Mouse (Mus musculus) hindbrain, embryonic 14.5 days (tissue): ENCODE data around the gene Cblb. TPM values are rescaled to one million over a fixed set of nuclear protein-coding genes. Genes with fewer than 3 reads are reported as not detected.

Experiments used
- ATAC-seq: fragments of 200-750 bp; cut with Nextera tagmentation; 2 replicates; pipeline ENCODE4 v1.8.0; 2017; ENCODE audit warnings: moderate number of reproducible peaks, mild to moderate bottlenecking, moderate TSS enrichment, moderate library complexity; ENCODE audit not compliant: low FRiP score
- DNase-seq: peaks from one replicate; pipeline ENCODE4 v3.0.0-alpha.2; 2015; ENCODE audit warnings: low spot score
- H3K27ac ChIP-seq: fragments of 300-500 bp; sonication (generic); 2 replicates; pipeline ENCODE4 v1.5.1; 2014; ENCODE audit warnings: mild to moderate bottlenecking, moderate library complexity
- H3K27me3 ChIP-seq: fragments of 300-500 bp; sonication (generic); 2 replicates; pipeline ENCODE4 v1.6.1; 2014; ENCODE audit warnings: mild to moderate bottlenecking, low read length, mixed read lengths; ENCODE audit not compliant: control insufficient read depth, insufficient read depth
- H3K36me3 ChIP-seq: fragments of 300-500 bp; sonication (generic); replicated peaks from 2 replicates; pipeline ENCODE4 v1.6.1; 2014; ENCODE audit not compliant: control insufficient read depth, insufficient read depth
- H3K4me1 ChIP-seq: fragments of 300-500 bp; sonication (generic); replicated peaks from 2 replicates; pipeline ENCODE4 v1.6.1; 2014; ENCODE audit warnings: antibody characterized with exemption, low read length, mixed read lengths; ENCODE audit not compliant: control insufficient read depth, insufficient read depth
- H3K4me2 ChIP-seq: fragments of 300-500 bp; sonication (generic); replicated peaks from 2 replicates; pipeline ENCODE4 v1.6.1; 2014; ENCODE audit warnings: mild to moderate bottlenecking, moderate library complexity
- H3K4me3 ChIP-seq: fragments of 300-500 bp; sonication (generic); replicated peaks from 2 replicates; pipeline ENCODE4 v1.5.1; 2014; ENCODE audit warnings: mild to moderate bottlenecking, low read length
- H3K9ac ChIP-seq: fragments of 300-500 bp; sonication (generic); 2 replicates; pipeline ENCODE4 v1.6.1; 2014
- H3K9me3 ChIP-seq: fragments of 300-500 bp; sonication (generic); 2 replicates; pipeline ENCODE4 v1.6.1; 2016; ENCODE audit warnings: low read length; ENCODE audit not compliant: control insufficient read depth
- WGBS: fragments of 180-500 bp; shearing (Covaris S2); extraction: QIAGEN DNeasy Blood & Tissue Kit; methylation state at CpG from one replicate; pipeline ENCODE4 v1.1.7; 2014; 5-methylcytosine and 5-hydroxymethylcytosine counted together
- polyA plus RNA-seq: library from polyadenylated mRNA; unstranded; fragments of >200 nt; fragmentation: Nextera tagmentation; extraction: Ambion mirVana; gene quantifications from 2 replicates; pipeline ENCODE4 v1.2.1, GENCODE M21; 2014

The Cblb gene
- 15.6 and 16.8 TPM in 2 replicates for polyA plus RNA-seq

DNA sequence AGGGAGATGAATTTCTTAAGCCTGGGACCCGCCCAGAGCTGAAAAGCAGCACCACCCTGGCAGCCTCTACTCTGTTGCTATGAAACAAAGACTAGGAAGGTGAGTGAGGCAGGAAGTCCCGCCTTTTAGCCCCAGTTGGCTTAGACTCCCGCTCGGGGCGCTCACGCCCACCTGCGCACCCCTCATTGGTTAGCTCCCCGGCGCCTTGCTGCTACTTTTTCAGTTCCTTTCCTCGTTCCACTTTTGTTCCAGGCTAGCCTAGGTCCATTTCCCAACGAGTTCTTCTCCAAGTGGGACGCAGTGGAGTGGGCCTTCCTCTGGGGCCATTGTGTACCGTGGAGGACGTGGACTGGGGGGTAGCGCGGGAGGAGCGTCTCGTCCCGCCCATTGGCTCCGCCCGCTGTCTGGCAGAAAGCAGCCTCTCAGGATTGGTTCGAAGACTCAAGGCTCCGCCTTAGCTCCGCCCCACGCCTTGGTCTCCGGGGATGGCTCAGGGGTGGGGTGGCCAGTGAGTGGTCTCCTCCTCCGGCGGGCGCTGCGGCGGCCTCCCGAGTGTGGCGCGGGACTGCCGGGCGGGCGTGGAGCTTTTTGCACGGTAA, at the start of gene Cblb:
TSS of gene Cblb (plus strand) at position 135 of the 599 bp plus-strand sequence.
- peak; percentile 99 for ATAC-seq
- DNase-seq, result peak; percentile 98
- H3K4me3 ChIP-seq, result peak within 1 kb of the TSS; percentile 98
- H3K27me3 ChIP-seq, result no peaks in the 10 kb centered on the region
- H3K9me3 ChIP-seq, result no peaks in the 10 kb centered on the region
- peak within 1 kb of the TSS; percentile 68 for H3K4me2 ChIP-seq
- peak within 1 kb of the TSS; percentile 96 for H3K9ac ChIP-seq
- H3K4me1 ChIP-seq, result peaks cover 30% of the 10 kb centered on the region
- H3K27ac ChIP-seq, result peak within 1 kb of the TSS; percentile 95
- WGBS, result under 1% methylated on average over 38 of the region's 38 CpGs
- H3K36me3 ChIP-seq, result 0 out of 2 replicates have a peak, but pooled peaks cover 12% of the 10 kb centered on the region

DNA sequence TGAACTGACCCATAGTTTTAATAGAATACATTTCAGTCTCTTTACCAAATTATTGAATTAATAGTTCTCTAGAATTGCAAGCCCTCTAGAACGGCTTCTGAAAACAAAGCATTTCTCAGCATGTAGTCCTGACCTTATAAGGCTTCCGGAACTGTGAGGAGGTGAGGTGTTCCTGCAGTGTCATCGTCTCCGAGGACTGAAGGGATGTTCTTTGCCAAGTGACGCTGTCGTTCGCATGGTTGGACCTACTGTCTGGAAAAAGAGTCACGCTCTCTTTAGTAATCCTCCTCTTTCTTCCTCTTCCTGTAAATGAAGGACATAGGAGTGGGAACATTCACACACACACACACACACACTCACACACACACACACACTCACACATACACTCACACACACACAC, 45.6 kb upstream of the Cblb start:
- Histone ChIP-seq H3K9ac (no peak overlapping the region), H3K4me3 (no peak overlapping the region), H3K9me3 (no peaks in the 10 kb centered on the region), H3K4me2 (no peak overlapping the region), H3K36me3 (no peaks in the 10 kb centered on the region), H3K27me3 (no peaks in the 10 kb centered on the region), H3K27ac (no peak overlapping the region), H3K4me1 (no peaks in the 10 kb centered on the region)
- DNase-seq (no peak), ATAC-seq (no peak)
- 51% methylated on average over 8 of the region's 8 CpGs for WGBS

DNA sequence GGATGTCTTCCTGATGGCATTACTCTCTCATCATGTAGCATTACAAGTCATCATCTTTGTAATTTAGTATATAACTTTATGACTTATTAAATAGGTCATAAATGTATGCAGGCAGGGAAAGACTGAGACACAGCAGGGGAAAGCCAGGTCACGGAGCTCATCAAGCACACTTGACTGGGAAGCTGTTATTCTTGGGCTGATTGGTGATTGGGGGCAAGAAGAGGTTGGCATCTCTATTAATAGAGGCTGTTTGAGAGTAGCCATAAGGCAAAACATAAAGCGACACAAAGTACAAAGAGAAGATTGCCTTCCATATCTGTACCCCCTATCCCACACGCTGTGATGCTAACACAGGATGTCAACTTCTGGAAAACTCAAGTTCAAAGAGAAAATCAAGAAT, 44.8 kb upstream of the Cblb start:
- Histone ChIP-seq H3K27me3 (no peaks in the 10 kb centered on the region), H3K4me3 (no peak overlapping the region), H3K27ac (no peak overlapping the region), H3K36me3 (no peaks in the 10 kb centered on the region), H3K4me1 (no peaks in the 10 kb centered on the region), H3K4me2 (no peak overlapping the region), H3K9ac (no peak overlapping the region), H3K9me3 (no peaks in the 10 kb centered on the region)
- ATAC-seq (no peak), DNase-seq (no peak)
- 71% methylated on average over 3 of the region's 3 CpGs for WGBS

DNA sequence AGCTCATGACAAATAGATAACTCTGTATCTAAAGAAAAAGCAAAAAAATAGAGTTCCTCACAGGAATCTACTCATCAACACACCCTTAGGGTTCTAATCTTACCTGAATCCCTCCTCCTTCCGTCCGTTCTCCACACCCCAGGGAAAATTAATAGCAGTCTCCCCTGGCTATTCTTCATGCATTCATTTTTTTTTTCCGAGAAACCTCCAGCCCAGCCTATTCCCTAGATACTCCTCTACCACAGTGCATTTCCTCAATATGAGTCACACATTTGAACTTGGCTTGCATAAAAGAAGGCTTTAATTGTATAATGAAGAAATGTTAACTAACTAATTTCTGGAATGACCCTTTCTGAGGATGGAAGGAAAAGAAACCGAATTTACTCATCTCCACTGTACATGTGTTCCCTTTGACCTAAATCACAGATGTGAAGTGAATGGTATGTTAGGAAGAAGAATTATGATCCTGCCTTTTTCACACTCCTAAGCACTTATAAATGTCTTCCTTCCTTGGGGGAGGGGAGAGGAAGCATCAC, 43.9 kb upstream of the Cblb start:
- ATAC-seq, result no peak
- no peak overlapping the region for H3K4me2 ChIP-seq
- H3K27me3 ChIP-seq, result no peaks in the 10 kb centered on the region
- no peak for DNase-seq
- no peaks in the 10 kb centered on the region for H3K4me1 ChIP-seq
- H3K9me3 ChIP-seq, result no peaks in the 10 kb centered on the region
- 59% methylated on average over 4 of the region's 4 CpGs for WGBS
- H3K4me3 ChIP-seq, result no peak overlapping the region
- H3K36me3 ChIP-seq, result no peaks in the 10 kb centered on the region
- H3K9ac ChIP-seq, result no peak overlapping the region
- no peak overlapping the region for H3K27ac ChIP-seq

DNA sequence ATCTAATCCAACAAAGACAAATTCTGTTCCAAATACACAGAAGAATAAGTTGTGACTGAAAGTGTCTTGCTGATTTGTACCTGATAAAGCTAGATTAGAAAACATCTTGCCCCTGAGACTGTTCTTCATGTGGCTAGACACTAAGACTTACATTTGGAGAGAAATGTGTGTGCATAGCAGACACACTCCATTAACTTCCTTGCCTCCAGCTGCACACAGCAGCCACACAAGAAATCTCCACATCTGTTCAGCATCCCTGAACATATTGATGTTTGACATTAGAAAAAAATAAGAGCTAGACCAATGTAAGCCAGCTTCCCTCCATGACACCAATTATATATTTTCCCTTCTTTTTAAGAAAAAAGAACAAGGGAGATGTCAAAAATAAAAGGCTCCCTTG, 43.0 kb upstream of the Cblb start:
- no peak overlapping the region for H3K4me3 ChIP-seq
- no peaks in the 10 kb centered on the region for H3K9me3 ChIP-seq
- H3K36me3 ChIP-seq, result no peaks in the 10 kb centered on the region
- H3K9ac ChIP-seq, result no peak overlapping the region
- H3K4me1 ChIP-seq, result no peaks in the 10 kb centered on the region
- H3K4me2 ChIP-seq, result no peak overlapping the region
- H3K27me3 ChIP-seq, result no peaks in the 10 kb centered on the region
- no peak for ATAC-seq
- no peak overlapping the region for H3K27ac ChIP-seq
- no peak for DNase-seq

DNA sequence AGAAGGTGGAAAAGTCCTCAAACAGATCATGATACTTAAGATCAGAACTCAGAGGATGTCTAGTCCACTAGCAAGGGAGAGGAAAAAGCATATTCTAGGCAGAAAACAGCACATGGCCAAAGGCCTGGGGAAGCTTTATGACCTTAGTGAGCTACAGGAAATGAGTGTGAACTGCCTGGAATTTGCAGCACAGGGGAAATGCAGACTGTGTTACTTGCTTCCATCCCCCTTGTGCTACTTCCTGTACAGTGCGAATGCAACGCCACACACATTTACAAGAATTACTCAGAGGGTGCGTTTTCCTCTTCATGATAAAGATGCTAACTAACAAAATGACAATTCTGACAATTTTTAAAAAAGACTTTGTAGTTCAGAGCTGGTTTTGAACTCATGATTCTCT, 41.8 kb upstream of the Cblb start:
- Histone ChIP-seq H3K9ac (no peak overlapping the region), H3K4me2 (no peak overlapping the region), H3K27ac (no peak overlapping the region), H3K27me3 (no peaks in the 10 kb centered on the region), H3K4me3 (no peak overlapping the region), H3K4me1 (no peaks in the 10 kb centered on the region), H3K36me3 (no peaks in the 10 kb centered on the region), H3K9me3 (no peaks in the 10 kb centered on the region)
- DNase-seq (no peak), ATAC-seq (no peak)
- 81% methylated on average over 3 of the region's 3 CpGs for WGBS

DNA sequence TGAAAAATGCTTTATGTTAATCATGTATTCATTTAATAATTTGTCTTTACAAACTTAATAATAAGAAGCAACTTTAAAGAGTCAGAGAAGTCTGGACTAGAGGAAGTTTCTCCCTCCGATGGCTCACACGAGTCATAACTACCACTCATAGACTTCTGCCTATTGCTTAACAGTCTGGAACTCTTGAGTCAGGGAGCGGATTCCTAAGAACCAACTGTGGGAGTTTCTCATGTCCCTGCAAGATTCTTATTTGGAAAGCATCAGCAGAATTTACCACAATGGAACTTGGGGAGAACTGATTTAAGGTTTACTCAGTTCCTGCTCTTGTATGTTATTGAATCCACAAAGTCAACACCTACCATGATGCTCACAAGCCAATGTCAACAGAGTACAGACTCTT, 31.0 kb upstream of the Cblb start:
- no peak for DNase-seq
- no peak overlapping the region for H3K27ac ChIP-seq
- H3K27me3 ChIP-seq, result no peaks in the 10 kb centered on the region
- no peak overlapping the region for H3K4me3 ChIP-seq
- H3K9ac ChIP-seq, result no peak overlapping the region
- H3K9me3 ChIP-seq, result no peaks in the 10 kb centered on the region
- no peak overlapping the region for H3K4me2 ChIP-seq
- H3K4me1 ChIP-seq, result no peaks in the 10 kb centered on the region
- 94% methylated on average over 3 of the region's 3 CpGs for WGBS
- no peaks in the 10 kb centered on the region for H3K36me3 ChIP-seq
- no peak for ATAC-seq

DNA sequence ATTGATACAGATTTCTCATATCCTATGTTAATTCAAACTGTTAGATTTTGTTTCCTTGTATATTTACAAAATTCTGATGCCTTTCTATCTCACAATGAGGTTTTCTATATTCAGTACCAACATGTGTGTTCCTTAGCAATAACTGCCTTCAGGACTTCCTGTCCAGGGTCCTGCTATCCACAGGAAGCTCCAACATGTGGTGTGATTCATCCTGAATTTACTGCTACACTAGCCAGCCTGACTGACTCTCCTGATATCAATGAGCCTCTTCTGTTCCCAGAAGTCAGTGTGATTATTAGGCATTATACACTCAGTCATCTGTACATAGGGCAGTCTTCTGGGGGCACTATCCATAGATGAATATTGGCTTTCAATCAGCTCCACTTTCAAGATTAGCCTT, 30.2 kb upstream of the Cblb start:
- ATAC-seq (no peak), DNase-seq (no peak)
- no peaks in the 10 kb centered on the region for H3K4me1 ChIP-seq
- H3K4me3 ChIP-seq, result no peak overlapping the region
- no peak overlapping the region for H3K27ac ChIP-seq
- no peaks in the 10 kb centered on the region for H3K36me3 ChIP-seq
- no peaks in the 10 kb centered on the region for H3K27me3 ChIP-seq
- H3K9me3 ChIP-seq, result no peaks in the 10 kb centered on the region
- H3K9ac ChIP-seq, result no peak overlapping the region
- H3K4me2 ChIP-seq, result no peak overlapping the region

DNA sequence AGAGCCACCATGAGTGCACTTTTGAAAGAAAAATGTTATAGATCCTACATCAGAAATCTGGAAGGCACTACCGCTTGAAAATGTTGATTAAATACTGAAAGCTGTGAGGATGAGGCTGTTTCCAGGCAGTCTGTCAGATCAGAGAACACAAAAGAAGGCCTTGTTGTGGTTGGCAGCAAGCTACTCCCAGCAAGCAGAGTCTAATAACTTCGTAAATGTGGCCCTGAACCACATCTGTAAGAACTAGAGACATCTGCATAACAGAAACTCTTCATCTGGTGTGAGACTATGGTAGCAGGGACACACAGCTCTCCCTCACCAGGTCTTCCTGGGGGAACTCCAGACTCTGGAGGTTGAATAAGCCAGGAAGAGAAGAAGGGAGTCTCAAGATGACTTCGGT, 24.0 kb upstream of the Cblb start:
- H3K36me3 ChIP-seq, result no peaks in the 10 kb centered on the region
- ATAC-seq, result no peak
- H3K9me3 ChIP-seq, result no peaks in the 10 kb centered on the region
- 76% methylated on average over 3 of the region's 3 CpGs for WGBS
- no peaks in the 10 kb centered on the region for H3K27me3 ChIP-seq
- H3K4me3 ChIP-seq, result no peak overlapping the region
- no peak for DNase-seq
- H3K4me2 ChIP-seq, result no peak overlapping the region
- H3K27ac ChIP-seq, result no peak overlapping the region
- H3K9ac ChIP-seq, result no peak overlapping the region
- H3K4me1 ChIP-seq, result no peaks in the 10 kb centered on the region

DNA sequence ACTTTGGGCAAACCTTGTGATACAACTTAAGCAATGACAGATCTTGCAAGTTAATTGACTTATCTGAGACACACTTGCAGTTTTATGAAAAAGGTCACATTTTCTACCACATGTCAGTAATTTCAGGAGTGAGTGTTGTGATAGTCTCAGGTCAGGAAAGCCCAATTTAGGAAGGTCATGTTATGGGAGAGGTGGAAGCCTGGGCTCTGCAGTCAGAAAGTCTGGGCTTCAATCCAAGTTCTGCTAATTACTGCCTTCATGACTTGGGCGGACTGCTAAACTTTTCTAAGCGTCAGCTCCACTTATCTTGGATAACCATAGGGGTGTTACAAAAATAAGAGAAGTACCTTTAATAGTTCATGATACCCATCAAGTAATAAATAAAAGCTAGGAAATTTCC, 22.6 kb upstream of the Cblb start:
- WGBS, result 73% methylated on average over 2 of the region's 2 CpGs
- Histone ChIP-seq H3K27me3 (no peaks in the 10 kb centered on the region), H3K9me3 (no peaks in the 10 kb centered on the region), H3K4me1 (no peaks in the 10 kb centered on the region), H3K4me2 (no peak overlapping the region), H3K27ac (no peak overlapping the region), H3K9ac (no peak overlapping the region), H3K4me3 (no peak overlapping the region), H3K36me3 (no peaks in the 10 kb centered on the region)
- DNase-seq, result no peak
- no peak for ATAC-seq
